In the genomic region with DNA sequence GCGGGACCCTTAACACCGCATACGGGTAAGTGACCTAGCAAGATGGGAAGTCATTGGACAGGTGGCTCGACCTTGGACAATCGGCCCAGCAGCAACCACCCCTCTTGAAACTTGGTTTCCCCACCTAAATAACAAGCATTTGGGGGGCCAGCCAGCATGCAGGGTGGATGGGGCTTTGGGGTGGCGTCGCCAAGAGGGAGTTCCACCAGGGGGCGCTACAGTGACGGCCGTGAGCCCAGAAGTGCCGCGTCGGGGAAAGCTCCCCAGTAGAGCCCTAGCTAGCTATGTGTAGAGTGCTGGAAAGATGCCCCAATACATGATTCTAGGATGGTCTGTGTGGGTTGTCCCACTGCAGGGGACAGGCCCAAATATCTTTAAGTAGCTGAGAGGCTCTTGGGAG, we compare ENCODE assay signal across 8 mouse cellular contexts. TPM values are rescaled to one million over a fixed set of nuclear protein-coding genes. Genes with fewer than 3 reads are reported as not detected.
DNase-seq lines count a peak whose midpoint lies in the region; ATAC-seq lines count a peak whose summit lies in the region.

No protein-coding gene starts in this region.

- no peak overlapping the region for H3K9ac ChIP-seq in midbrain, embryonic 13.5 days (replicated peaks)

- WGBS in midbrain, embryonic 10.5 days: 39% methylated on average over 13 of the region's 13 CpGs
- 36% methylated on average over 13 of the region's 13 CpGs for WGBS in midbrain, embryonic 13.5 days

- H3K4me1 ChIP-seq in midbrain, embryonic 10.5 days: peaks cover 9% of the 10 kb centered on the region
- H3K4me1 ChIP-seq in midbrain, embryonic 13.5 days (replicated peaks): peaks cover 6% of the 10 kb centered on the region

- H3K36me3 ChIP-seq in midbrain, embryonic 10.5 days: no peaks in the 10 kb centered on the region
- no peaks in the 10 kb centered on the region for H3K36me3 ChIP-seq in midbrain, embryonic 13.5 days

- no peaks in the 10 kb centered on the region for H3K9me3 ChIP-seq in midbrain, embryonic 10.5 days (replicated peaks)
- no peaks in the 10 kb centered on the region for H3K9me3 ChIP-seq in midbrain, embryonic 13.5 days

- H3K4me2 ChIP-seq in midbrain, embryonic 13.5 days (replicated peaks): no peak overlapping the region

- no peak overlapping the region for H3K4me3 ChIP-seq in midbrain, embryonic 10.5 days
- H3K4me3 ChIP-seq in midbrain, embryonic 13.5 days (replicated peaks): no peak overlapping the region

- no peak for ATAC-seq in cerebellum, adult (ENCODE audit: insufficient number of reproducible peaks, low FRiP score, low TSS enrichment)
- ATAC-seq in midbrain, embryonic 13.5 days: no peak

- DNase-seq in cerebellum, postnatal 14 days: peak; percentile 54 to 73
- DNase-seq in midbrain, embryonic 10.5 days (ENCODE audit: low spot score): peak; percentile 49
- DNase-seq in c-Kit-negative CD71-positive TER-119-positive erythroid progenitor cells, embryonic 14.5 days (ENCODE audit: low read depth, low spot score): peak; percentile 17
- peak; percentile 82 for DNase-seq in heart, postnatal 4 days
- DNase-seq in lung, postnatal 14 days: peak; percentile 83
- DNase-seq in thymus, postnatal 14 days: peak; percentile 74

- no peak overlapping the region for H3K27ac ChIP-seq in midbrain, embryonic 10.5 days (replicated peaks)
- H3K27ac ChIP-seq in midbrain, embryonic 13.5 days: no peak overlapping the region

- peaks cover 14% of the 10 kb centered on the region for H3K27me3 ChIP-seq in midbrain, embryonic 10.5 days (ENCODE audit: low read depth, poor library complexity, severe bottlenecking)
- H3K27me3 ChIP-seq in midbrain, embryonic 13.5 days: peaks cover 11% of the 10 kb centered on the region; the same call in 1 of the 2 replicates

RNA-seq across cellular contexts. Expression of a gene that starts 7.0 kb away (rescaled TPM):
- 0.17 and 0.20 TPM in 2 replicates for polyA plus RNA-seq in midbrain, embryonic 10.5 days (2016; fragmentation: Nextera tagmentation; extraction: Ambion mirVana)
- polyA plus RNA-seq in midbrain, embryonic 13.5 days (2015; fragmentation: Nextera tagmentation; extraction: Ambion mirVana): 0.39 and 0.74 TPM in 2 replicates
- total RNA-seq in heart, postnatal 4 days (2021): under 1 TPM; 0.45 to 0.55 TPM

RNA-seq across cellular contexts. Expression of a gene that starts 19.6 kb away (rescaled TPM):
- polyA plus RNA-seq in midbrain, embryonic 10.5 days (2016; fragmentation: Nextera tagmentation; extraction: Ambion mirVana): 329 and 443 TPM in 2 replicates
- 379 and 515 TPM in 2 replicates for polyA plus RNA-seq in midbrain, embryonic 13.5 days (2015; fragmentation: Nextera tagmentation; extraction: Ambion mirVana)
- total RNA-seq in heart, postnatal 4 days (2021): 10 to 100 TPM; 56.1 to 60.4 TPM

RNA-seq across cellular contexts. Expression of a gene that starts 22.5 kb away (rescaled TPM):
- polyA plus RNA-seq in midbrain, embryonic 10.5 days (2016; fragmentation: Nextera tagmentation; extraction: Ambion mirVana): 0.43 and 0.96 TPM in 2 replicates
- 0.37 and 0.73 TPM in 2 replicates for polyA plus RNA-seq in midbrain, embryonic 13.5 days (2015; fragmentation: Nextera tagmentation; extraction: Ambion mirVana)
- total RNA-seq in heart, postnatal 4 days (2021): not detected

Comparison
In these comparisons a context has a peak if more than half of its experiments do, and no peak if none do; other contexts are left out.
1. DNase-seq: peak in every context shown above with its lines; median percentile 83 in lung, postnatal 14 days; 82 in heart, postnatal 4 days; 74 in thymus, postnatal 14 days; 64 in cerebellum, postnatal 14 days; 49 in midbrain, embryonic 10.5 days; 17 in c-Kit-negative CD71-positive TER-119-positive erythroid progenitor cells, embryonic 14.5 days.